Mouse (Mus musculus) C2C12 (cell line): Measurements from ENCODE around the gene Ppp1cc. TPM values are rescaled to one million over a fixed set of nuclear protein-coding genes. Genes with fewer than 3 reads are reported as not detected.

Experiments used
- H3K27me3 ChIP-seq: one replicate; pipeline ENCODE4 v1.6.1; 2011; ENCODE audit not compliant: control insufficient read depth, insufficient read depth, insufficient read length
- H3K36me3 ChIP-seq: one replicate; pipeline ENCODE4 v1.6.1; 2011; ENCODE audit not compliant: control insufficient read depth, insufficient read depth
- H3K4me3 ChIP-seq: one replicate; pipeline ENCODE4 v1.5.1; 2011; ENCODE audit warnings: mild to moderate bottlenecking, control low read depth; ENCODE audit not compliant: poor library complexity, insufficient read depth, severe bottlenecking
- H3K79me2 ChIP-seq: one replicate; pipeline ENCODE4 v1.6.1; 2011; ENCODE audit not compliant: control insufficient read depth, insufficient read depth
- H3K79me3 ChIP-seq: one replicate; pipeline ENCODE4 v1.6.1; 2011; ENCODE audit warnings: low read depth, control low read depth
- H3ac ChIP-seq: one replicate; pipeline ENCODE3; 2011; ENCODE audit warnings: low read depth; ENCODE audit not compliant: control insufficient read depth, insufficient read length
- CEBPB ChIP-seq: IDR thresholded peaks from one replicate; pipeline ENCODE4 v1.6.1; 2011; ENCODE audit warnings: low read depth, mild to moderate bottlenecking, control low read depth, moderate library complexity
- CTCF ChIP-seq: IDR thresholded peaks from one replicate; pipeline ENCODE4 v1.5.1; 2011; ENCODE audit not compliant: control insufficient read depth, insufficient read depth, insufficient read length
- FOSL1 ChIP-seq: IDR thresholded peaks from one replicate; pipeline ENCODE4 v1.8.0; 2011; ENCODE audit warnings: mild to moderate bottlenecking, low read length; ENCODE audit not compliant: poor library complexity, insufficient read depth, severe bottlenecking
- MAX ChIP-seq: IDR thresholded peaks from one replicate; pipeline ENCODE4 v1.6.1; 2011; ENCODE audit warnings: mild to moderate bottlenecking, control low read depth
- MYOD1 ChIP-seq: IDR thresholded peaks from one replicate; pipeline ENCODE4 v1.6.1; 2011; ENCODE audit warnings: low read depth; ENCODE audit not compliant: control insufficient read depth, insufficient read length
- MYOG ChIP-seq: IDR thresholded peaks from one replicate; pipeline ENCODE4 v1.6.1; 2011; ENCODE audit not compliant: control insufficient read depth, insufficient read length; ENCODE audit errors: extremely low read depth
- USF1 ChIP-seq: IDR thresholded peaks from one replicate; pipeline ENCODE4 v1.6.1; 2011; ENCODE audit warnings: low read depth, mild to moderate bottlenecking, control low read depth, moderate library complexity
- polyA plus RNA-seq: library from polyadenylated mRNA; unstranded; fragments of >200 nt; fragmentation: generic; extraction: Trizol; gene quantifications from one replicate; pipeline ENCODE4 v1.2.1, GENCODE M21; 2012; ENCODE audit warnings: missing spikeins

Gene Ppp1cc
- polyA plus RNA-seq, 1 experiment, result 183 TPM

- H3K27me3 ChIP-seq, result no peaks in the 10 kb centered on the region
- no peaks in the 10 kb centered on the region for H3K79me3 ChIP-seq
- no peaks in the 10 kb centered on the region for H3K36me3 ChIP-seq
- no peak overlapping the region for H3ac ChIP-seq
- TF ChIP-seq MAX, result no peak
- TF ChIP-seq CEBPB, result no peak
- TF ChIP-seq FOSL1, result no peak
- TF ChIP-seq CTCF, result no peak
- TF ChIP-seq USF1, result no peak
- no peak for TF ChIP-seq MYOG
- no peak for TF ChIP-seq MYOD1
- H3K79me2 ChIP-seq, result no peaks in the 10 kb centered on the region
- H3K4me3 ChIP-seq, result no peak overlapping the region
Measured at GRCm38 (mm10) chr5:122143543-122143942, 14.5 kb upstream of the Ppp1cc start.

- no peaks in the 10 kb centered on the region for H3K27me3 ChIP-seq
- no peak for TF ChIP-seq CEBPB
- no peak for TF ChIP-seq MYOG
- no peak for TF ChIP-seq CTCF
- no peak for TF ChIP-seq MAX
- no peak for TF ChIP-seq MYOD1
- no peak for TF ChIP-seq USF1
- TF ChIP-seq FOSL1, result no peak
- H3ac ChIP-seq, result no peak overlapping the region
- no peaks in the 10 kb centered on the region for H3K79me2 ChIP-seq
- no peaks in the 10 kb centered on the region for H3K79me3 ChIP-seq
- no peaks in the 10 kb centered on the region for H3K36me3 ChIP-seq
- H3K4me3 ChIP-seq, result no peak overlapping the region
Measured at GRCm38 (mm10) chr5:122144825-122145224, 13.3 kb upstream of the Ppp1cc start.

GRCm38 (mm10) chr5:122145381-122146055 is 12.6 kb upstream of the Ppp1cc start:
- H3K79me2 ChIP-seq, result no peaks in the 10 kb centered on the region
- H3ac ChIP-seq, result no peak overlapping the region
- no peak overlapping the region for H3K4me3 ChIP-seq
- no peaks in the 10 kb centered on the region for H3K27me3 ChIP-seq
- H3K79me3 ChIP-seq, result no peaks in the 10 kb centered on the region
- no peaks in the 10 kb centered on the region for H3K36me3 ChIP-seq
- TF ChIP-seq FOSL1 (no peak), CEBPB (peak; percentile 54)

- TF ChIP-seq MYOG (no peak), CTCF (no peak), CEBPB (no peak), MYOD1 (no peak), FOSL1 (no peak), USF1 (no peak), MAX (no peak)
- H3K36me3 ChIP-seq, result no peaks in the 10 kb centered on the region
- H3ac ChIP-seq, result no peak overlapping the region
- H3K4me3 ChIP-seq, result no peak overlapping the region
- no peaks in the 10 kb centered on the region for H3K27me3 ChIP-seq
- H3K79me2 ChIP-seq, result no peaks in the 10 kb centered on the region
- H3K79me3 ChIP-seq, result no peaks in the 10 kb centered on the region
Measured at GRCm38 (mm10) chr5:122146056-122146580, 12.0 kb upstream of the Ppp1cc start.

- Histone ChIP-seq H3K79me3 (no peaks in the 10 kb centered on the region), H3K27me3 (no peaks in the 10 kb centered on the region), H3K36me3 (no peaks in the 10 kb centered on the region), H3K4me3 (no peak overlapping the region), H3K79me2 (no peaks in the 10 kb centered on the region), H3ac (no peak overlapping the region)
- TF ChIP-seq MYOG (no peak), MAX (no peak), CTCF (no peak), USF1 (no peak), CEBPB (no peak), FOSL1 (no peak), MYOD1 (no peak)
Measured at GRCm38 (mm10) chr5:122146609-122147008, 11.5 kb upstream of the Ppp1cc start.

GRCm38 (mm10) chr5:122148107-122148506 is 10.0 kb upstream of the Ppp1cc start:
- Histone ChIP-seq H3ac (no peak overlapping the region), H3K27me3 (no peaks in the 10 kb centered on the region), H3K4me3 (no peak overlapping the region), H3K79me2 (no peaks in the 10 kb centered on the region), H3K79me3 (no peaks in the 10 kb centered on the region), H3K36me3 (no peaks in the 10 kb centered on the region)
- TF ChIP-seq FOSL1 (no peak), MYOD1 (no peak), MYOG (no peak), USF1 (no peak), MAX (no peak), CTCF (no peak), CEBPB (no peak)
